Mouse (Mus musculus) embryonic fibroblast, embryonic 13.5 days (primary cell): ENCODE measurements around the gene Il34. TPM values are rescaled to one million over a fixed set of nuclear protein-coding genes. Genes with fewer than 3 reads are reported as not detected.

Source experiments
- H3K27ac ChIP-seq: 2 replicates; pipeline ENCODE4 v1.5.1; 2012; ENCODE audit warnings: low read length, control low read depth, inconsistent platforms; ENCODE audit not compliant: insufficient read depth
- H3K4me1 ChIP-seq: 2 replicates; pipeline ENCODE4 v1.6.1; 2011; ENCODE audit warnings: low read length; ENCODE audit not compliant: control insufficient read depth, insufficient read depth
- H3K4me3 ChIP-seq: 2 replicates; pipeline ENCODE4 v1.5.1; 2011; ENCODE audit warnings: mild to moderate bottlenecking, control low read depth, low read length; ENCODE audit not compliant: insufficient read depth
- CTCF ChIP-seq: IDR thresholded peaks from 2 replicates; pipeline ENCODE4 v1.5.1; 2011; ENCODE audit warnings: mild to moderate bottlenecking, control low read depth, low read length, moderate library complexity, borderline replicate concordance; ENCODE audit not compliant: insufficient read depth
- POLR2A ChIP-seq: IDR thresholded peaks from 2 replicates; pipeline ENCODE4 v1.6.1; 2011; ENCODE audit warnings: low read depth, mild to moderate bottlenecking, control low read depth, low read length, moderate library complexity
- polyA plus RNA-seq: library from polyadenylated mRNA; stranded (reverse); fragments of >200 nt; gene quantifications from 2 replicates; pipeline ENCODE4 v1.2.4, GENCODE M21; 2011; ENCODE audit warnings: low read depth; ENCODE audit not compliant: missing spikeins, insufficient read length

Gene Il34
- polyA plus RNA-seq, 1 experiment = 2.7 TPM

DNA sequence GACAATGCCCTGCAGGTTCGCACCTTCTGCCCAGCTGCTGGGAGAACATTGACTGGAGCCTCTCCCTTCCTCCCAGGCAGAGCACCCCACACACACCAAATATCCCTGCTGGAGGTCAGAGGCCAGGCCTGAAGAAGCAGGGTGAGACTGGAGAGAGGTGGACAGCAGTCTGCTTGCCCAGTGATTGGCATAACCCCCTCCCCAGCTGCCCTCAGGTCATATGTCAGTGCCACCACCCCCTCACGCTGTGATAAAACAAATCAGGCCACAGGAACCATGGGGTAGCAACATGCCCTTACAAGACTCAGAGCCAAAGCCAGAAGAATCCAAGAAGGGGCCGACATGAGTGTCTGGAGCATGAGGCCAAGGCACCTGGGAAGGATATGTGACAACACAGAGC lies 101.6 kb downstream of the Il34 start:
- H3K4me1 ChIP-seq = peaks cover 2% of the 10 kb centered on the region; the same call in 1 of the 2 replicates

DNA sequence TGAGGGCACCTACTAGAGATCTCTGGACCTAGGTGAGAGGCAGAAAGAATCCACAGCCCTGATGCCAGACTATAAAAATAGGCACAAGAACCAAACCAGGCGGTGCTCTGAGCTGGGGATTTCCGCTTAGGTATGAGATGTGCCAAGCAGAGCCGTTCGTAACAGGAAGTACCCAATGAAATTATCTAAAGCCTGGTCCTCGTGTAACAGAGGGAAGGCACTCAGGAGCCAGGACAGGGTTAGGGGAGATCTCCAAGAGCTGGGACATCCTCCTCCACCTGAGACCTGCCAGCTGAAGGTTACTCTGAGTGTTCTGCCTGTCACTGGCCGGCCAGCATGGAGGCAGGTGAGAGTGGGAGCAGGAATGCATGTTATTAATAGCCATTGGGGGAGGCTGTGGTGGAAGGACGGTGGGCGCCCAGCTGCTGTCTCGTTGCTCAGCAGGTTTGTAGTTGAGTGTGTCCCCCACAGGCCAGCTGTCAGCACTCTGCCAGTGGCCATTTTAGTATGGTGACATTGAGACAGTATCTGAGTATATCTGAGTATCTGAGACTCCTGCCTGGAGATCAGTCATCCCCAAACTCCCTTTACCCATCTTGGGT lies 102.2 kb downstream of the Il34 start:
- Histone ChIP-seq H3K27ac (peak overlapping the region; percentile 87), H3K4me1 (peaks cover 2% of the 10 kb centered on the region; the same call in 1 of the 2 replicates), H3K4me3 (no peak overlapping the region)
- TF ChIP-seq CTCF (no peak), POLR2A (no peak)

More for the DNA sequence above, 101.6 kb downstream of the Il34 start:
- Histone ChIP-seq H3K27ac (no peak overlapping the region), H3K4me3 (no peak overlapping the region)
- TF ChIP-seq CTCF (no peak), POLR2A (no peak)

DNA sequence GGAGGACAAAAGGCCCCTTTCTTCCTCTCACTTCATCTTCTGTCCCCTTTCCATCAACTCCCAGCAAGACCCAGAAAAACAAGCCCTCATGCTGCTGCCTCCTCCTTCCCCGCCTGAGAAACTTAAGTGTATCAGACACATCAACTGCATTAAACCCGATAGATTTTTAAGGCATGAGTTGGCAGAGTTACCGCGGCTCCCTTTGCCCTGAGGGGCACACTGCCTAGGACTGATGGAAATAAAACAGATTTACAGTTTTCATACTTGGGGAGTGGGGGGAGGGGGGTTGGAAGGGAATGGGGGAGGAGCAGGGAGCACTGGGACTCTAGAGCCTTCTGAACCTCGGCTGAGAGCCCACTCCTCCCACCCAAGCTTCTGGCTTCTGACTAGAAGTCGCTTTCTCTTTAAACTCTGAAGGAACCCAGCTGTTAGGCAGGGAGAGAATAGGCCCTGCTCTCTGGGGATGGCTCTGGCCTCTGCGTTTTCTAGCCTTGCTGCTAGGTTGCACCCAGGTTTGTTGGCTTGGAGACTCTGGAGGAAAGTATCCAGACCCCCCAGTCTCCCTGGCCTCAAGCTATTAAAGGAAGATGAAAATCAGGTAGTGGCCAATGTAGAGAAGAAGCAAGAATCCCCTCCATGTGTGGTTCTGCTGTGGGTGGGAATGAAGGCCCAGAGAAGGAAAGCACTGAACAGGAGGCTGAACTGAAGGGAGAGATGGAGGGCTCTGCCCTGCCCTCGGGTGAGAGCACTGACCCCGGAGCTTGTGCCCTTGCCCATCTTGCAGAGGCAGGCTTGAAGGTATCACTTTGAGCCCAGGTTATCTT lies 102.9 kb downstream of the Il34 start:
- H3K4me1 ChIP-seq = peaks cover 2% of the 10 kb centered on the region; the same call in 1 of the 2 replicates
- H3K4me3 ChIP-seq = no peak overlapping the region
- peak overlapping the region; percentile 87 for H3K27ac ChIP-seq
- no peak for TF ChIP-seq CTCF

DNA sequence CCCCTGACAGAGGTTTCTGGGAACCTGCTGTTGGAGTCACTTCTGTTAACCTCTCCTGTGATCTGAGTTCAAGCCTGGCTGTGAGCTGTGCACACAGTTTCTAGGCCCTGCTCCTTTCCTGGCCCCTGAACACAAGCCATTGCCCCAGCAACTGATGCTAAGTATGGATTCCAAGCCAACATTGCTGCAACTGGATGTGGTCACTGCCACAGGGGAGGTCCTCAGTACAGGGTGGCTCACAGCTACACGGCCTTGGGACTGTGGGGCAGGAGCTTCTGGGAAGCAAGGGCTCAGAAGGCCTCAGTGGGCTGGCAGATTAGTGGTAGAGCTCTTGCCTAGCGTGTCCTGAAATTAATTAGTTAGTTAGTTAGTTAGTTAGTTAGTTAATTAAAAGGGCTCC lies 105.2 kb downstream of the Il34 start:
- no peak overlapping the region for H3K27ac ChIP-seq
- peaks cover 2% of the 10 kb centered on the region; the same call in 1 of the 2 replicates for H3K4me1 ChIP-seq
- TF ChIP-seq POLR2A (no peak), CTCF (no peak)
- H3K4me3 ChIP-seq = no peak overlapping the region

DNA sequence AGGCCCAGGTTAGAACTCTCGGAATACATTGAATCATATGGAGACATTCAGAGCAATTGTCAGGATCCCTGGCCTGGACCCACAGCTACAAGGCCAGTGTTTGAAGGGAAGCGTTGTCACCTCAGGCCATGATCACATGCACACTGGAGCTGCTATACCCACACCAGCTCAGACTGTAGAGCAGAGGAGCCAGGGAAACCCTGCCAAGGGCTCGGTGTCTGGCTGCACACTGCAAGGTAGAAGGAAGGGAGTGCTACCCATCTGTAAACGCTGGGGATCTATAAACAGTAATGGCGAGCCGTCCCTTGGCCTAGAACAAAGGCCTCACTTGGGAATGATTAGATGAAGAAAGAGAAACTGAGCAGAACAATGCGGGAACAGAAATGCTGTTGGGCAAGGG lies 106.2 kb downstream of the Il34 start:
- TF ChIP-seq CTCF = no peak
- no peak for TF ChIP-seq POLR2A
- H3K27ac ChIP-seq = no peak overlapping the region
- H3K4me1 ChIP-seq = peaks cover 2% of the 10 kb centered on the region; the same call in 1 of the 2 replicates

DNA sequence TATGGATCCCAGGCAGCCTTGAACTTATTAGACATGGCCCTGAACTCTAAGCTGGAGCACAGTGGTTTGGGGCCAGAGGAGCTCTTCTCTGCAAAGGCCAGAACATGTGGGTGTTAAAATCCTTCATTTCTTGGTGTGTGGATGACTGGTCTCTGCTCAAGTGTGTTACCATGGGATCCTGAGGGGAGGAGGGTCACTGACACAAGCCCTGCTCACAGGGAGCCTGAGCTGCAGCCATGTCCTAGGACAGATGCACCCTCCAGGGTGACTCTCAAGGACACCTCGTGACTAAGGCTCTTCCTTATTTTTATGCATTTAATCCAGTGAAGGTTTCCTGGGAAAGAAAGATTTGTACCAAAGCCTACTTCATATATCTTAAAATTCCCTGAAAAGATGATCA lies 107.6 kb downstream of the Il34 start:
- Histone ChIP-seq H3K4me3 (no peak overlapping the region), H3K27ac (no peak overlapping the region), H3K4me1 (no peaks in the 10 kb centered on the region)
- no peak for TF ChIP-seq CTCF
- TF ChIP-seq POLR2A = no peak

More for the DNA sequence above, 106.2 kb downstream of the Il34 start:
- H3K4me3 ChIP-seq = no peak overlapping the region

DNA sequence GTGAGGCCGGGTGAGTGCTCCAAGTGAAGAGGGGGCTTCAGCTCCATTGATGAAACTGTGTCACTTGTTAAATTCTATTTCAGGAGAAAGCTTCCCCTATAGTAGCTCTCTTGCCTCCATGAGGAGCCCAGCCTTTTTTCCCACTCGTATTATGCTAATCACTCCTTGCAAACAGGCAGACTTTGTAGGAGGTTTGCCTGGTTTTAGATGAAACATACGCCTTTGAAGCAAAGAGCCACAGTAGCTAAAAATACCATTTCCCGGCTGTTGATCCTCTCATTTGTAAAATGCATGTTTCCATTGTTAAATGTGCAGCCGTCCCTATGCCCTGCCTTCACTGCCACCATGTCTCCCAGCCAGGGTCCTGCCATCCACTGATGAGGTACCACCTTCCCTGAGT lies 108.2 kb downstream of the Il34 start:
- no peak for TF ChIP-seq CTCF
- TF ChIP-seq POLR2A = no peak
- H3K4me3 ChIP-seq = no peak overlapping the region
- H3K27ac ChIP-seq = no peak overlapping the region
- H3K4me1 ChIP-seq = no peaks in the 10 kb centered on the region

DNA sequence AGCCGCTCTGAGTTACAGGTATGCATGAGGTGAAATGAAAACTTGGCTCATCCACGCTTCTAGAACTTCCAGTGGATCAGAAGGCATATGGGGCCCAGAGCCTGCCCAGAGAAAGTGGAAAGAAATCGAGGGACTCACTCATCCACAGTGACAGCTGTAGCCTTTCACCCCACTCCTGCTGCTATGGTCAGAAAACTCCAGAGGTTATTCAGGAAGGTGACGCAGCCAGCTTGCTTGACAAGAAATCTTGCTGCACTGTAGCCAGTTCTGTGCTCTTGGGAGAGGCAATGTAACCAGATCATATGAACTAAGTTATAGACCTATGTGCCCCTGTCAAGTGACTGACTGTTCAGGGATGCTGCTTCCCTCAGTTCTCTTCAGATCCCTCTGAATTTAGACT lies 109.7 kb downstream of the Il34 start:
- Histone ChIP-seq H3K27ac (no peak overlapping the region), H3K4me1 (no peaks in the 10 kb centered on the region), H3K4me3 (no peak overlapping the region)
- no peak for TF ChIP-seq CTCF
- TF ChIP-seq POLR2A = no peak

DNA sequence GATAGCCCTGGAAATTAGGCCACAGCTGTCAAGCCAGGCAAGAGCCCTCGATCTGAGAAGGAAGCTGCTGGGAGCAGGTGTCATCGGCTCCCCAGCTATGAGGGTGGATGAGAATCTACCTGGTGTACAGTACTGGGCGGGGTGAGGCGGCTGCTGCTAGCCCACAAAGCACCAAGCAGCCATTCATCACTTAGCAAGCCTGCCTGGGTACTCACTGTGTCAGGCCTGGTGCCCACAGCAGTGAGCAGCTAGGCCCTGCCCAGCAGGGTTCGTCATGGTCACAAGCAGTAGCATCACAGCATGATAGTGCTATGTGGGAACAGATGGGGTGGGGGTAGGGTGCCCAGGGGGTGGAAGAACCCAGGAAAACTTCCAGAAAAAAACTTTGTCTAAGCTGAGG lies 110.3 kb downstream of the Il34 start:
- Histone ChIP-seq H3K27ac (no peak overlapping the region), H3K4me3 (no peak overlapping the region), H3K4me1 (no peaks in the 10 kb centered on the region)
- no peak for TF ChIP-seq CTCF
- TF ChIP-seq POLR2A = no peak

DNA sequence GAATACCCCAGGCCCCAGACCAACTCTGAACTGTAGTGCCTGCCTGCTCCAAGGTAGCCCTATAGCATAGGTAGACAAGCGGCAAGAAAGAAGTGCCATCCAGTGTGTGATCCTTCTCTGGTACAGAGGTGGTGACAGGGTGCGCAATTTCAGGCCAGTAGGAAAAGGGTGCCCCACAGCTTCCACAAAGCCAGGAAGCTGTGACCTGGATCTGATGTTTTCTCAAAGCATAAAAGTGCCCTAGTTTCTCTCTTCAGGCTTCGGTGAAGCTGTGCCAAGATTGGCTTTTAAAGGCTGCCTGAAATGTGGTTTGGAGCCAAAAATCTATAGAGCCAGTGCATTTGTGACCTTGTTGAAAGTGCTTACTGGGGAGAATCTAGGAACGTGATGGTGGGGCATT lies 110.9 kb downstream of the Il34 start:
- TF ChIP-seq POLR2A (no peak), CTCF (no peak)
- Histone ChIP-seq H3K27ac (no peak overlapping the region), H3K4me1 (no peaks in the 10 kb centered on the region), H3K4me3 (no peak overlapping the region)

DNA sequence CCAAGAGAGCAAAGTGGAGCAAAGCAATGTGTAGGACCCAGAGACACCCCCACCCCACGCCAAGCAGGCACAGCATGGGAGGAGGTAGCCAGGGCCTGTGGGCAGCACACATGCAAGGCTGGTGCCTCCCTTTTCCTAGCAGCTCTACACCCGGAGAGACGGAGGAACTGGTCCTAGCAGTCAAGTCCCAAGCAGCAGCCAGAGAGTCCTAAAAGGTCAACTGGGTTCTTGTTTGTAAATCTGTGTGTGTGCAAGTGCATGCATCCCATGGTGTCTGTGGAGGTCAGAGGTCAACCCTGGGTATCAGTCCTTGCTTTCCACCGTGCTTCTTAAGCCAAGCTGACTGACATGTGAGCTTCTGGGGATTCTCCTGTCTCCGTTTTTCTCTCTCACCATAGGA lies 111.5 kb downstream of the Il34 start:
- no peak overlapping the region for H3K27ac ChIP-seq
- no peaks in the 10 kb centered on the region for H3K4me1 ChIP-seq
- H3K4me3 ChIP-seq = no peak overlapping the region
- TF ChIP-seq POLR2A = no peak
- no peak for TF ChIP-seq CTCF

Other genes with a start within 250 kb of the Il34 start
- gene Vac14, start 187.3 kb downstream of the Il34 start, polyA plus RNA-seq = 21.1 and 22.0 TPM in 2 replicates
- 33.7 and 54.3 TPM in 2 replicates for gene Mtss1l, start 84.4 kb downstream of the Il34 start, polyA plus RNA-seq
- gene Cog4, start 40.7 kb upstream of the Il34 start, polyA plus RNA-seq = 44.9 and 49.1 TPM in 2 replicates
- gene Sf3b3, start 40.9 kb upstream of the Il34 start, polyA plus RNA-seq = 113 and 124 TPM in 2 replicates
- 7.0 and 8.4 TPM in 2 replicates for gene Fuk, start 96.6 kb upstream of the Il34 start, polyA plus RNA-seq
- 55.7 and 63.3 TPM in 2 replicates for gene St3gal2, start 114.0 kb upstream of the Il34 start, polyA plus RNA-seq
- 46.0 and 46.8 TPM in 2 replicates for gene Ddx19a, start 191.9 kb upstream of the Il34 start, polyA plus RNA-seq
- gene Ddx19b, start 225.8 kb upstream of the Il34 start, polyA plus RNA-seq = 7.8 and 8.5 TPM in 2 replicates
- gene Aars, start 227.2 kb upstream of the Il34 start, polyA plus RNA-seq = 192 and 194 TPM in 2 replicates